Mouse (Mus musculus) megakaryocyte, embryonic 14.5 days (primary cell): ENCODE results near the gene Nup133.

Source experiments
- FLI1 ChIP-seq: IDR thresholded peaks from 2 replicates; pipeline ENCODE4 v1.6.1; 2012; ENCODE audit warnings: low read length, inconsistent platforms, mixed read lengths
- GATA1 ChIP-seq: IDR thresholded peaks from 3 replicates; pipeline ENCODE4 v1.6.1; 2012; ENCODE audit warnings: mixed read lengths, low read length, inconsistent platforms, borderline replicate concordance

GRCm38 (mm10) chr8:123882412-123882811, 66.7 kb downstream of the Nup133 start:
- TF ChIP-seq GATA1 (no peak), FLI1 (no peak)
